Mouse (Mus musculus): ENCODE measurements around the gene Foxred1.

The Foxred1 gene

GRCm38 (mm10) chr9:35210542-35211474 is at the start of gene Foxred1:
Gene Foxred1, minus strand, starts transcription at chr9:35211055.
- peak; percentile 99 for DNase-seq (ENCODE audit: extremely low spot score)

DNA sequence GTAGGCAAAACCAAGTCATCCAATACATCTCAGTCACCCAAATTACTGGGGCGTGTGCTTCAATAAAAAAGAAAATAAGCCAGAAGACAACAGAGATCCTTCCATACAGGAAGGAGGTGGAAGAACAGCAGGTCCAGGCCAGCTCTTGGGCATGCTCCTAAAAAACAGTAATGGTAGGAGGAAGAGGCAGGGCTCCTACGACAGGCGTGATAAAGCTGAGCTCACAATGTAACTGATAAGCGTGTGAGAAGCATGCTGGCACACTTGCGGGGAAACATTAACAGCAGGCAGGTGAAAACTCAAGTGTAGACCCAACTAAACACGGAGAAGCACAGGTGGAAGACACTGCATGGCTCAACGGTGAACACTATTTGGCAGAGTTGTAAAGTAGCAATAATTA is 46.5 kb upstream of the Foxred1 start:
- DNase-seq (ENCODE audit: extremely low spot score): no peak

- DNase-seq (ENCODE audit: extremely low spot score): no peak
These were observed 38.6 kb upstream of the Foxred1 start for GRCm38 (mm10) chr9:35249476-35249875.

GRCm38 (mm10) chr9:35247405-35247804 is 36.5 kb upstream of the Foxred1 start:
- DNase-seq (ENCODE audit: extremely low spot score): no peak

GRCm38 (mm10) chr9:35239734-35240133 is 28.9 kb upstream of the Foxred1 start:
- no peak for DNase-seq (ENCODE audit: extremely low spot score)

DNA sequence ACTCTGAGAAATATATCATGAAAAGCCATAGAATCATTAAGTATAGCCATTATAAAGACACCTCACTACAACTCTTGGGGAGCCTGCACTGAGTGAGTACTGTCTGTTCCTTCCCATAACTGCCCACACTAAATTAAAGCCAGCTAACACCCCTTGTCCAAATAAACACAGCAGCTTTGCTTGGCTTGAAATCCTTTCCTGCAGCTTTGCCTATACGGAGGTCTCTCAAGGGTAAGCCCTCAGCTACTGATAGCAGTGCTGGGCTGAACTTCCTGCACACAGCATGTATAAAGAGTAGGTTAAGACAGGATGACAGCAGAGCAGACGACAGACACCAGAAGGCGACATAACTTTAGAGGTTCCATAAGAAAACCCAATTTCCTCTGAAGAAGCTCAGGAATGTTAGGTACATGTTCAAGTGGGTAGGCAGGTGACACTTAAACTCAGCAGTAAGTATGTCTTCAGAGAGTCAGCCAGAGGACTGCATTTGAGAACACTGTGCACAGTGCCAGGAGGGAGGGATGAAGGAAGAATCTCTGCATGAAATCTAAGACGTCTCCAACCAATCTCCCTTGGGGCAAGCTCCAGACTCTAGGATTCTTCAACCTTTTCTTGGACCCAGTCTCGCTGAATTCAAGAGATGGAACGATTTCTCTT is 28.2 kb upstream of the Foxred1 start:
- DNase-seq (ENCODE audit: extremely low spot score): peak; percentile 3

DNA sequence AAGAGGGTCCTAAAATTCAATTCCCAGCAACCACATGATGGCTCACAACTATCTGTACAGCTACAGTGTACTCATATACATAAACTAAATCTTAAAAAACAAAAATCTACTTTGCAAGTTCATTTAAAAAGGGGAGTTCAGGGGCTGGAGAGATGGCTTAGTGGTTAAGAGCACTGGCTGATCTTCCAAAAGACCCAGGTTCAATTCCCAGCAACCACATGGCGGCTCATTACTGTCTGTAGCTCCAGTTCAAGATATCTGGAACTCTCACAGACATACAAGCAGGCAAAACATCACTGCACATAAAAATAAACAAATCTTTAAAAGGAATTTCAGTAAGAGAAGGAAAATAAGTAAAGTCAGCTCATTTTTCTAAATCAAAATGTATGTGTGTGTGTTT is 27.5 kb upstream of the Foxred1 start:
- DNase-seq (ENCODE audit: extremely low spot score): no peak

DNA sequence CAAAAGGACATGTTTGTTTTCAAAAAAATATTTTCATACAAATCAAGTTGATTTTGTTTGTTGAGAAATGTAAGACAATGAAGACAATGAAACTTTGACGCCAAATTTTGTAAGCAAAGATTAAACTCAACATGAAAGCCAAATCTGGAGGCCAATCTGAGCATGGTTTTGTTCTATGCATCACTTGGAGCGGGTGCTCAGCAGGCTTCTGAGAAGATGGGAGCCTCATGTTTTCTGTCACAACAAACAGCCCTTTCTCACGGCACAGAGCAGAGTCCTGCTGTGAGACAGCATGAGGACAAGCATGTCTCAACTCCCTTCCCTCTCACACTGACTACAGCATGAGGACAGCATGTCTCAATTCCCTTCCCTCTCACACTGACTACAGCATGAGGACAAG is 25.1 kb upstream of the Foxred1 start:
- no peak for DNase-seq (ENCODE audit: extremely low spot score)

GRCm38 (mm10) chr9:35228671-35229070 is 17.8 kb upstream of the Foxred1 start:
- no peak for DNase-seq (ENCODE audit: extremely low spot score)

GRCm38 (mm10) chr9:35223466-35223865 is 12.6 kb upstream of the Foxred1 start:
- DNase-seq (ENCODE audit: extremely low spot score): no peak

DNA sequence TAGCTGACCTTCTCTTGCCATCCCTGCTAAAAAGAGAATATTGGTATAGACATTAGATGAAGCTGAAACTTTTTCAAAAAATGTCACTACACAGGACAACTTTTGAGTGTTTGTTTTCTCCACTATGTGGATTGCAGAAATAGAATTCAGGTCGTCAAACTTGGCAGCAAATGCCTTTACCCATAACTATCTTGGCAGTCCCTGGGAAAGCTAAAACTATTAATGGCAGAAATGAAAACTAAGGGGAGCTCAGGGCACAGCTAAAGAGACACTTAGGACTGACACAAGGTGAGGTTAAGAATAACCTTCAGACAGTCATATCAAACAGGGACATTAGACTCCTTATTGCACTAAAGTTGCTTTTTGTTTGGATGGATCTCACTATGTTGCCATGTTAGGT is 7.1 kb upstream of the Foxred1 start:
- DNase-seq (ENCODE audit: extremely low spot score): no peak

- DNase-seq (ENCODE audit: extremely low spot score): no peak
These were observed 987 bp upstream of the Foxred1 start for GRCm38 (mm10) chr9:35211573-35212511.

DNA sequence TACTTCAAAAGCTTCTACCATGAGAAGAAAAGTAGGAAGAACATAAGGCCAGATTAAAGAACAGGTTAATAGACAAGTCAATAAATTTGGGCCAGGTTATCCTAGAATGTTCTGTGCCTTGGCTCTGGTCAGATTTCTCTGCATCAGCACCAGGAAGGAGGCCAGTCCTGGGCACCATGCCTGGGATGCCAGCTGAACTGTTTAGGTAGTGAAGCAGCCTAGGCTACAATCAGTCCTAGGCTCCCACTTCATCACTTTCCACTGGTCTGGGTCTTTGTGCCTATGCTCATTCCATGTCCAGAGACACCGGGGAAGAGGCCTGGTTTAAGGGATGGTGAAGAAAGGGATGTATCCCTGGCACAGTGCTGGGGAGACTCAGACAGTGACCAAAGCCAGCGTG is 6.4 kb downstream of the Foxred1 start:
- DNase-seq (ENCODE audit: extremely low spot score): no peak

DNA sequence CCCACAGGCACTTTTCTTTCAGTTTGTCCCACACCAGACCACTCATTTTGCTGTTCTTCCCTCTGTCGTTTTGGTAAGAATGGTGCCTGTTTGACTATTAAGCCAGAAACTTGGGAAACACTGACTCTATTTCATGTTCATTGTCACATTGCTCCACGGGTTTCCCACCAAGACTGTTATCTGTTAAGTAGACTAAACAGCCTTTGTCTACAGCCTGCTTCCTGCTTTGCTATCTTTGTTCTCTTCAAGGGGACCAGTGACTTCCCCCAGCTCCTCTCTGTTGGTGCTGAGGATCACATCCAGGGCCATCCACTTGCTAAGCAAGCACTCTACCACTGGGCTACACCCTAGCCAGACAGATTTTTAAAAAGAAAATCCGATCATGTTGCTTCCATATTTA is 7.3 kb downstream of the Foxred1 start:
- DNase-seq (ENCODE audit: extremely low spot score): no peak

GRCm38 (mm10) chr9:35200529-35201060 is 10.3 kb downstream of the Foxred1 start:
- no peak for DNase-seq (ENCODE audit: extremely low spot score)

GRCm38 (mm10) chr9:35199772-35200471 is 10.9 kb downstream of the Foxred1 start, which contains the start of the genes Srpr and Tirap:
Gene Srpr, plus strand, starts transcription at chr9:35200175.
Gene Tirap, minus strand, starts transcription at chr9:35200291.
- peak; percentile 96 for DNase-seq (ENCODE audit: extremely low spot score)

DNA sequence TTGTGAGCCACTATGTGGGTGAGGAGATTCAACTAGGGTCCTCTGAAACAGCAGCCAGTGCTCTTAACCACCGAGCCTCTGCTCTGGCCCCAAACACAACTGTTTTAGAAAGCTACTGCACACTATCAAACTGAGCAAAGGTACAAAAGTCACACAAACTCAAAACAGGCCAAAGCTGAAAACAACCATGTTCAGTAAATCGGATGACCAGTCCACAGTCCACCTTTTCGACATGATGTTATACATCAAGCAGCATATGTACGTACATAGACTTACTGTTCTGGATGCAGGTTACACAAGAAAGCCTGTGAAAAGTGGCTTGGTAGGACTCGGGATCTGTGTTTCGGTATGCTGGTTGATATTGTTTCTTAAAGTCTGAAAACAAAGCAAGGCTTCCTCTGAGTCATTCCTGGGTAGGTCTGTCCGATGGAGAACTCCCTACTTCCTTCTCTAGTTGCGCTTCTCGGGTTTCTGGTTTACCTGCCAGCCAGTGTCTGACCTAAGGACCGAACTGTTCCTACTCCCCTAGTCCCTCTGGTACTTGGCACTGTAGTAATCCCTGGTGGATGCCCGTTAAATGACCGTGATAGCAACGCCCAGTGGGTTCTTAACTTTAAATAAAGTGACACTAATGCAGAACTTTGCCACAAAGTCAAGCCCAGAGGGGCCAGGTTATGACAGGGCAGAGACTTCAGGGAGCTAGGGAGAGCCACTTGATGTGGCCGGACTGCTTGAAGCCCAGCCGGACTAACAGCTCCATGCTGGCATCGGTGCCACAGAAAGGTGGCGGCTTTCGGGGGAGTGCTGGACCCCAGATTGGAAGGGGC is 11.7 kb downstream of the Foxred1 start:
- DNase-seq (ENCODE audit: extremely low spot score): no peak

DNA sequence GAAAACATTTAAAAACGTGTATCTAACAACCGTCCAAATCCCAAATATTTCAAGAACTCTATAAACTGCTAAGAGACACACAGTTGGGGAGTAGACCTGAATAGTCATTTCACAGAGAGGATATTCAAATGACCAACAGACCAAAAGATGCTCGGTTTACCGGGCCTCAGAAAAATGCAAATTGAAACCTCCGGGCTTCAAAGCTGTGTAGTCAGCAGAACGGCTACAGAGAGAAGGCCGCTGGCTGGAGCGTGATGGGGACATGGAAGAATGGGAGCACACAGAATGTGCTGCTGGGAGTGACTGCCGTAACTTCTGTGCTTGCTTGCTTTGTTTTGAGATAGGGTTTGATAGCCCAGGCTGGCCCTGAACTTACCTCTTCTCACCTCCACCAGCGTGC is 12.5 kb downstream of the Foxred1 start:
- no peak for DNase-seq (ENCODE audit: extremely low spot score)

DNA sequence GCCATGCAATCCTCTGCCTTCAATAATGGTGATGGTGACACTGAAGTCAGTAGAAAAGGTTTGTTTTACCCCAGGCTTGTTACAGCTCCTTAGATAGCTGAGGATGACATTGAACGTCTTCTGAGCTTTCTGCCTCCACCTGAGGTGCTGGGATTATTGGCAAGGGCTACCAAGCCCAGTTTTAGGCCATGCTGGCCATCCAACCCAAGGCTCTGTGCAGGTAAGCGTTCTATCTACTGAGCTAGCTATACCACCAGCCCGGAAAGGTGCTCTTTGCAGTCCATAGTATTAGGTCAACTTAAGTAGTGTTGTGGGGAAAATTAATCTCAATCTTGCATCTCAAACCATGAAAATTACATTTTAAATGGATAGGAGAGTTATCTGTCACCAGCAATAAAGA is 13.2 kb downstream of the Foxred1 start:
- no peak for DNase-seq (ENCODE audit: extremely low spot score)

GRCm38 (mm10) chr9:35194048-35194447 is 16.8 kb downstream of the Foxred1 start:
- DNase-seq (ENCODE audit: extremely low spot score): no peak
